Mouse (Mus musculus): Measurements from ENCODE around the gene Fam210b.

Gene Fam210b

GRCm38 (mm10) chr2:172350773-172351172 is 5.4 kb downstream of the Fam210b start:
- DNase-seq (ENCODE audit: low read depth): no peak

GRCm38 (mm10) chr2:172353218-172353617 is 7.9 kb downstream of the Fam210b start:
- no peak for DNase-seq (ENCODE audit: low read depth)

DNA sequence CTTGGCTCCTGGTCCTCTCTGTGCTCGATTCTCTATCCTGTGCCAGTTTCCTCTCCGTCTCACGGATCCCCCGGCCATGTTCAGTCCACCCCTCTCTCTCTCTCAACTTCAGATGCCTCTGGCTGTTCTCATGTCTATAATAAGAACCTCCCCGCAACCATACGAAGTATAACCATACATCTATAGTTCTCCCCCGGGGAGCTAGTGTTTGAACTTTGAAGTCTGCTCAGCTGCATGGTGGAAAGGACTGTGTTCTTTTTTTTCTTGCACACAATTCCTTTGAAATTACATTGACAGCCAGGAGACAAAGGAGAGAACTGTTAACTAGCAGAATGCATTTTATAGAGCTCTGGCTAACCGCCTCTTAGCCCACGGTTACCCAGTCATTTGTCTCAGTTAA is 9.4 kb downstream of the Fam210b start:
- DNase-seq (ENCODE audit: low read depth): no peak

DNA sequence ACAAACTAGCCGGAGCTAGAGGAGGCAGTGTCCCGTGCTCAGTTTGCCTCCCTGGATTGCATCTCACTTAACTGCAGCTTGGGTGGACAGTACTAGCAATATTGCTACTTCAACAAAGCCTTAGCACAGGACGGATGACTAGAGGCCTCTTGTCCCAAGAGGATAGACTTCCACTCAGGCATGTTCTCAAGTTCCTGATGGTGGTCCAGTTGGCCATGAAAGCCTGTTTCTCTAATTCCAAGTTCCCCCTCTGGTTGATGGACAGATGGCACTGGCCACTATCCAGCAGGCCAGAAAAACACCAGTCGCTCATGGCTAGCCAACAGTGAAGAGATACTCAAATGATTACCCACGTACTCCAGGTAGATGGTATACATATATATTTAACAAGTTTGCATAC is 10.5 kb downstream of the Fam210b start:
- no peak for DNase-seq (ENCODE audit: low read depth)

DNA sequence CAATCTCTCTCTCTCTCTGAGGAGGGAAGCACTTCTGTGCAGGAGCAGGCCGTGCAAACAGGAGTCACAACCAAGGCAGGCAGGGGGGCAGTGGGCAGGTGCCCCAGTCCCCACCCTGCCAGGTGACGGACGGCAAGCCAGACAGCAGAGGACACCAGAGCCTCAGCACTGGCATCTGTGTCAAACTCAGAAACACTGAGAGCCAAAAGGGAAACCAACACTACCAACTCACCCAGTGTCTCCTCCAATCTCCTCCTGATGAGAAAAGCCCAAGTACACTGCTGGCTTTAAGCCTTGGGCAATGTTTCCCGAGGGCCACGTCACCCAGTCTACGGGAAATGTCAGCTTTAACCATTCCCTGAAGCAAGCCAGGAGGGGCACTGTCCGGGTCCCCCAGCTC is 17.8 kb downstream of the Fam210b start:
- DNase-seq (ENCODE audit: low read depth): no peak

DNA sequence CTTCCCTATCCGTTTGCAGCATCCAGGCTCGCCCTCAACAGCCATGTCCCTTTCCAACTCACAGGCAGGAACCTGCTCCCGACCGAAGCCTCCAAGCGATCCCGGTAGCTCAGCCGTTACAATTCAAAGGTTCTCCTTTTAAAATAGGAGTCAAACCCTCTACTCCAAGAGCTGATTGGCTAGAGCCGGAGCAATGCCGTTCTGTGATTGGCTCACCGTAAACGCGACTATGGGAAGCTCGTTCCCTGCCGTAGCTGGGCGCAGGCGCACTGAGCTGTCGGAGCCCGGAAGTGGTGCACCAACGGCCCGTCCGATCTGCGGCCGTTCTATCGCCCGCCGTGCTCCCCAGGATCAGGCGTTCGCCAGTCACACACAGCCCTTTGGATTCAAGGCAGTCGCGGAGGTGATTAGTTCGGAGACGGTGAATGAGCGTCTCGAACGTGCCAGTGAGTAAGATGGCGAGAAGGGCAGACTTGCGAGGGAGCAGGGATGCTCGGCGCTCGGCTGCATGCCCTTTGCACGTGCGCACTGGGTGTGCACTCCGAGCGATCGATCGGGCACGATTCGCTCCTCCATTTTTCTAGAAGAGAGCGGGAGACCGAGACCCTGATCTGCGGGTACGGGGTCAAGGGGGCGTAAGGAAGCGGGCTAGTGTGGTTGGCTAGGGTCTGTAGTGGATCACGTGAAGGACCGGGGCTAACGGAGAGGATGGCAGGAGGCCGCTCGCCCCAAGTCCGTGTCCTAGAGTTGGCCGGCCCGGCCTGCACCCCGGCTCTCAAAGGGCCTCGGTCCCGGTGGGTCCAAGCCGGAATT is 25.3 kb downstream of the Fam210b start, which contains the start of the genes Aurka and Cstf1:
Aurka (minus strand) TSS at position 125 of the 813 bp plus-strand sequence.
Cstf1 (plus strand) TSS at position 271 of the 813 bp plus-strand sequence.
- peak; percentile 96 for DNase-seq (ENCODE audit: low read depth)

- no peak for DNase-seq (ENCODE audit: low read depth)
These were observed 25.9 kb downstream of the Fam210b start for GRCm38 (mm10) chr2:172371258-172371657.

DNA sequence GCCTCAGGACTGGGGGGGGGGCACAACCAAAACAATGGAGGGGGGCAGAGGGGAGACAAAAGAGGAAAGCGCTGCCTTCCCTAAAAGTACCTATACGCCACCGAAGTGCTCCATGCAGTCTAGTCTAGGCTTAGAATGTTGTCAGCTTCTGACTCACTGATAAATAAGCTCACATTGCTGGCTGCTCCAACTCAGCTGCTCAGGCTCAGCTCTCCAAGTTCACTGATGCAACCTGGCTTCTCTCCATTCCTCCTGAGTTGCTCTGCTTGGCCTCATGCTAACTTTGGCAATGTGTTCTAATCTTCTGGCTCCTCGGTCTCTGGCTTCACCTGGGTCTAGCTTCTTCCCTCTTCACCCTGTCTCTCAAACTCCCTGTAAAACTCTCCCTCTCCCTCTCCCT is 31.2 kb downstream of the Fam210b start:
- DNase-seq (ENCODE audit: low read depth): no peak

- no peak for DNase-seq (ENCODE audit: low read depth)
These were observed 31.7 kb downstream of the Fam210b start for GRCm38 (mm10) chr2:172376999-172377515.

DNA sequence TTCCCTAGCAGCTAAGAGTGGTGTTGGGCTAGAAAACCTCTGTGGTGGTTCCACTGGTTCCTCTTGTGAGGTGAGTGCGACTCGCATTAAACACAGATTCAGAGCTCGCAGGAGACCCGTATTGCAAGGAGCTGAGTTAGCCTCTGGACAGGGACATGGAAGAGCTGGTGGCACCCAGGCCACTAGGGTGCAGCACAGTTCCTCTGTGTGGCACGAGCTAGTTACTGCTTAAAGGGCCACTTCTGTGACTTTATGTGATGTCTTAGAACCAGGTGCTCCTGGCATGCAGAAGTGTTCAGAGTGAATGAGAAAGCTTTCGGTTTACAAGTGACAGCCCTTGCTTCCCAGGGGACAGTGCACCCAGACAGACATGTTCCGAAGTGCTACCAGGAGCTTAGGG is 33.0 kb downstream of the Fam210b start:
- DNase-seq (ENCODE audit: low read depth): no peak

GRCm38 (mm10) chr2:172380513-172380912 is 35.1 kb downstream of the Fam210b start:
- DNase-seq (ENCODE audit: low read depth): no peak

DNA sequence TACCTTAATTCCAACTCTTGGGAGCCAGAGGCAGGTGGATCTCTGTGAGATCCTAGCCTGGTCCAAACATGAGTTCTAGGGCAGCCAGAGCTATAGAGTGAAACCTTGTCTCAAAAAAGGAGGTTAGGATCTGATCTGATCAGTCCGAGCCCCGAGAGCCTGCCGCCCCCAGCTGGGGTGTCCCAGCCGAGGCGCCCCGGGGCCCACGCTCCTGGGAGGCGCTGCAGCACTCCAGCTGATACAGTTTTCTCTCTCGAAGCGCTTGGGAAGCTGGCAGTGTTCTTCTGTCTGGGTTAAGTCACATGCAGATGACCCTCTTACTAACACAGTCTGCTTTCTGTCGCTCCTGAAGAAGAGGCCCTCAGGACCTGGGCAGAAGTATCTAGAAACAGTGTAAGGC is 36.0 kb downstream of the Fam210b start:
- DNase-seq (ENCODE audit: low read depth): no peak

GRCm38 (mm10) chr2:172381898-172382297 is 36.5 kb downstream of the Fam210b start:
- no peak for DNase-seq (ENCODE audit: low read depth)

DNA sequence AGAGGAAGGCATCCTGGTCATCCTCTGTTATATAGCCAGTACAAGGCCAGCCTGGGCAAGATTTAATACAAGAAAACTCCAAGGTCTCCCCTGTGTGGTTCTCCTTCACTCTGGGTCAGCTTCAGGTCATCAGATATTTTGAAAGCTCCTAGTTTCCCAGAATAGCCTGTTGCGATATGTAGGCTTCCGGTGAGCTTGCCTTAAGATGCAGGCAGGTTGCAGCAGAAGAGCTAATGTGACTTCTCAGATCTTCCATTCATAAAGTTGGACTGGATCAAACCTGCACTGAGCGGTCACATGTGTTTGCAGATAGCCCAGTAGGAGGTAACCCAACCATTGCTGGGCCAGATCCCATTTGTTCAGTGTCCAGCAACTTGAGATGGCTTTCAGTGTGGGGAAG is 39.4 kb downstream of the Fam210b start:
- no peak for DNase-seq (ENCODE audit: low read depth)

DNA sequence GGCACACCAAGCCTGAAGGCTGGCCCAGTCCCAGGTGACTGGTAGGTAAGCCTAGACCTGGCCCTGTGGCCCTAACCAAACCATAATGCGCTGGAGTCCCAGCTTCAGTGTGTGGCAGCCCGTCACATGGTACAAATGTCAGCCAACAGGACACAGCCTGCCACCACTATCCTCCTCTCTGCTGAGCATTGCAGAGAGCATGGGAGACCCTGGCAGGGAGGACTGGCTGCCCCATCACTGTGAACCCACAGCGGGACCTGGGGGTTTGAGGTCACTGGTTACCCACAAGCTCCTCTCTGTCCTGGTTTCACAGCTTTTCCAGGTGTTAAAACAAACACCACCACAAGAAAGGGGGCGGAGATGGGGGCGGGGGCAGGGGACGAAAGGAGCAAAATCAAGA is 45.0 kb downstream of the Fam210b start:
- no peak for DNase-seq (ENCODE audit: low read depth)

GRCm38 (mm10) chr2:172392041-172392521 is 46.7 kb downstream of the Fam210b start:
- no peak for DNase-seq (ENCODE audit: low read depth)

DNA sequence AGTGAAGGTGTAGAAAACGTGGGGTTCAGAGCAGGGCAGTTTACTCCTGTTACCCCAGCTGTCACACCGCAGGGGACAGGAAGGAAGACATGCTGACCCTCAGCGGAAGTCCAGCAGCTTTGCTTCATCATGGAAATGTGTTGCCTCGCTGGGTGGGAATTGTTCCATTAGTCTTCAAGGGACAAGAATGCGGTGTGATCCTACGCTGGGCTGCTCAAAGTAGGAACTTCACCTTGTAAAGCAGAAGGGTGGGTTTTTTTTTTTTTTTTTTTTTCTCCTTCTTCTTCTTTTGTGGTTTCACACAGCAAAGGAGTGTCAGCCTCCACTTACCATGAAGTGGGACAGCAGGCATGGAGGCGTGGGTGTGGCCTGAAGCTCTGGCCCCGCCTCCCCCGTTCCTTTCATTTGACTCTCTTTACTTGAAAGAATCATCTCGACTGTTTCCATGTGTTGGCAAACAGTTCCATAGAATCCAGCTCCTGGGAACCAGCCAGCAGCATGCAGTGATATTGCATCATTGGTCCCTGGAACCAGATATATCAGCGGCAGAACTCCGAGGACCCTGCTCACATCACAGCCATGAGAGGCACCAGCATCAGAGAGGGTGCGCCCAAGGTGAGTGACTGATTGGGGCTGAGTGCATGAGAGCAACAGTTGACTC is 48.2 kb downstream of the Fam210b start, which contains the start of gene Cass4:
Cass4 (plus strand) TSS at position 404 of the 661 bp plus-strand sequence.
- no peak for DNase-seq (ENCODE audit: low read depth)

GRCm38 (mm10) chr2:172394052-172394392 is 48.7 kb downstream of the Fam210b start:
- DNase-seq (ENCODE audit: low read depth): no peak

DNA sequence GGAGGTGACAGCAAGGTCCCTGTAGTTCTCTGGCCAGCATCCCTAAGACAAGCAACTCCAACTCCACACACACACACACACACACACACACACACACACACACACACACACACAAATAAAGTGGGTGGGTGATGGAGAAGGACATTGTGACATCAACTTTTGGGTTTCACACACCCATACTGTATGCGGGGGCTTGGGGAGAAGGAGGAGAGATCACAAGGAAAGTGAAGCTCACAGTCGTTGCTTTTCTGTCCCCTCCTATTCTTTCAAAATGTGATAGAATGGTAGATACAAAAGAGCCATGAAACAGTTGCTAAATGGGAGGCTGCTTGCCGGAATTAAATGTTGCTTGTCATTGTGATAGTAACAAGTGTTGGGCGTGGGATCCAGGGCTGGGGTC is 49.3 kb downstream of the Fam210b start:
- DNase-seq (ENCODE audit: low read depth): no peak

GRCm38 (mm10) chr2:172395961-172396360 is 50.6 kb downstream of the Fam210b start:
- no peak for DNase-seq (ENCODE audit: low read depth)

DNA sequence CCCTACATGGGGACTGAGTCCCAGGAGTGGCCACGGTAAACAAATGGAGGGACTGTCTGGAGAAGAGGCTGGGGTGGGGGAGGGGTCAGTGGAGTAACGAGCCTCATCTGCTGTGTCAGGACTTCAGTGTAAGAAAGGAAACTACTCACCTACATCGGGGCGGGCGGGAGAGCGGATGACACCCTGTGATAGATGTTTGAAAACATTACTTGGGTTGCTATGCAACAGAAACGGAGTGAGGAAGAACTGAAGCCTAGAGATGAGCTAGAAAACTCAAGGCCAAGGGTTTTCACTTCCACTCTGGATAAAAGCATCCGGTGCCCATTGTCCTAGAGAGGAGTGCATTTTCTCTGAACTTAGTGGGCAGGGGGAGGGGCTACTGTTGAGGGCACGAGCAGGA is 54.5 kb downstream of the Fam210b start:
- no peak for DNase-seq (ENCODE audit: low read depth)

GRCm38 (mm10) chr2:172401116-172401825 is 55.9 kb downstream of the Fam210b start:
- DNase-seq (ENCODE audit: low read depth): no peak
